Mouse (Mus musculus): ENCODE results near the gene Pdzd7.

Gene Pdzd7

DNA sequence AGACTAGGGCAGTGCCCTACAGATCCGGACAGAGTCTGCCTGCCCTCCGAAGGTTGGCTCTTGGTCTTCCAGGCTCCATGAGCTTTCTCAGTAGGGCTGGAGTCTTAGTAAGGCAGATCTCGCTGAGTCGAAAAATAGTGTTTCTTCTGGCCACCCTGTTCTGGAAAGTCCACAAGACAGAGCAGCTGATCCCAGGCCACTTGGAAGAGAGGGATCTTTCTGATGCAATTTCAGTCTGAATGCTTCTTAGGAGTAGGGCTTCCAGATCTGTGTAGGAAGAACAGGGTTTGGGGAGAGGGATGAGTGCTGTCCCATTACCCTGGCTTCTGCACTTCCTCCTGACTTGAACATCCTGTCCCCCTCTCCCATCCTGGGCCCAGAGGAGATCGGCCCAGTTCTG lies at the start of gene Pdzd7:
Gene Pdzd7, minus strand, starts transcription at position 67 of the 400 bp plus-strand sequence.
- DNase-seq: no peak

DNA sequence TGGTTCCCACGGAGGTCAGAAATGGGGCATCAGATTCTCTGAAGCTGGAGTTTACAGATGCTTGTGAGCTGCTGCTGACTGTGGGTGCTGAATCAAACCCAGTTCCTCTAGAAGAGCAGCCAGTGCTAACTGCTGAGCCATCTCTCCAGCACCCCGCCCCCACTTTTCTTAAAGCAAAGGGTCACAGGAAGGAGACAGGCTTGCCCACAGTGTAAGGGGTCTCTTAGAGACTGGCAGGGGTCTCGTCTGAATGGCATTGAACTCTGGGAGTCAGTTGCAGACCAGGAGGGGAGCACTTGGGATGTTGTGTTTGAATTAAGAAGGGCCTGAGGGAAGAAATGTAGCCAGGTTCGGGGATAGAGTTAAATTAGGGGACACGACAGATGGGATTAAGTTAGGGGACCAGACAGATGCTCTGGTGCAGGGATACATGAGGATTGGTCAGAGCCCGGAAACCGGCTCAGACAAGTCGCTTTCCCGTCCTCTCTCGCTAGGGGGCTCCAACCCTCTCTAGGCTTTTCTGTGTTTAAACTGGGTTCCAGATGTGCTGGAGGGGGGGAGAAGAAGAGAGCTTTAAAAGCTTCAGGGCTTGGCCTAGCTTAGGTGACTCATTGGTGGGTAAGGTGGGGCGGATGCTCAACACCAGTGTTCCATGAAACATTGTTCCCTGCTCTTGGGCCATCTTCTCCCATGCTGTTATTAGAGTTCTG lies 36.5 kb upstream of the Pdzd7 start:
- DNase-seq: peak; percentile 57 to 66

DNA sequence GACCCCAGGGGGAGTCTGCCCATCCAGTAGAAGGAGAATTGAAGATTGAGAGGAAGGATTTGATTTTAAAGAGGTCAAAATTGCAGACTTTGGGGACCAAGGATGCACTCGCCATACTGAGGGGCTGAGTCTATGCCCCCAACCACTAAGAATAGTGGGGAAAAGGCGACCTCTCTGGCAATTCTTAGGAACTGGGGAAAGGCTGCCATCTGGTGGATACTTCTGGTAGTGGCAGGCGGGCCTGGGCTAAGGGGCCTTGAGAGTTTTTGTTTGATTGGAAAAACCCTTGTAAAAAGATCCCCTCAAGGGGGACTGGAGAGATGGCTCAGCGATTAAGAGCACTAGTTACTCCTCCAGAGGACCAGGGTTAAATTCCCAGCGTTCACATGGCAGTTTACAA lies 35.8 kb upstream of the Pdzd7 start:
- DNase-seq: peak; percentile 62 to 74

DNA sequence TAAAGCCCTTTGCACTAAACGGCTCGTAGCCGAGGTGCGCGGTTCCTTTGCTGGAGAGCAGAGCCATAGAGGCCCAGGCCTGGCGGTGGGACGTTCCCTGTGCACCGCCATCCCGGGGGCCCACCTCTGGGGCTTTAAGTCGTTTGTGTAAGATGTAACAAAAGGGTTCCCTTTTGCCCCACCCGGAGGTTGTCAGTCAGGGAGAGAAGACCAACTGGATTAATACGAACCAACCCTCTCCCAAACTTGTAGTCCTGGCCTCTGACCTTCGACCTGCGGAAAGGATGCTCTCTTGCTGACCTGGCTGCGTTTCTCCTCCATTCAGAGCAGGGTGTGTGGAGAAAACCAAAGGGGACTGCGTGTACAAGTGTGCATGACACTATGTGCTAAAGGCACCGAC lies 35.2 kb upstream of the Pdzd7 start:
- no peak for DNase-seq

DNA sequence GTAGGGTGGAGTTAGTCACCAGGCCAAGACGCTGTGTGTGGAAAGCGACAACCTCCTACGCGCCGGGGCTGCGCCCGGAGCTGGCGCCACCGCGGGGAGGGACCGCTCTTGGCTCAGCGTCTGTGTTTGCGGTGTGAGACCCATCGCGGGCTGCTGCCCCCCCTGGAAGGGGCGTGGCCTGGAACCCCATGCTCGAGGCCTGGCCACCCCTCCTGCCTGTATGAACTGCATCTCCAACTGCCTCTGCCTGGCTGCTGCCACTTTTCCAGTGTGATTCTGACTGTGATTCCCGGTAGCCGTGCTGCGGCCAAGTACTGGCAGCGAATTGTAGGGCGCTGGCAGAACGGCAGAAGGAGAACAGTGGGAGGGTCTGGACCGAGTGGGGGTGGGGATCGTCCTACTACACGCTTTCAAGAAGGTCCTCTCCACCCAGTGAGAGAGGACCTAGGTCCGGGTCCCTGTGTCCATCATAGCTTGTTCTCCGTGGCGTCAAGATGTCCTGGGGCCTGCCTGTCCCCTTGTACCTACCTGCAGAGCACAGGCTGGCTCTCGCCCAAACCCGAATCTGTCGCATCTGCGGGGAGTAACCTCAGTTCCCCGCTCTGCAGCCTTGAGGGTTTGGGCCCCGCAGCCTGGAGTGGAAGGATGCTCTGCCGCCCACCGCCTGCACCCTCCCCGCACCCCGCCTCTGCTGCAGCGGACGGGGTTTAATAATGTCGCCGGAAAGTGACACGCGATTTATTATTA lies 34.4 kb upstream of the Pdzd7 start:
- DNase-seq: peak; percentile 61 to 72

DNA sequence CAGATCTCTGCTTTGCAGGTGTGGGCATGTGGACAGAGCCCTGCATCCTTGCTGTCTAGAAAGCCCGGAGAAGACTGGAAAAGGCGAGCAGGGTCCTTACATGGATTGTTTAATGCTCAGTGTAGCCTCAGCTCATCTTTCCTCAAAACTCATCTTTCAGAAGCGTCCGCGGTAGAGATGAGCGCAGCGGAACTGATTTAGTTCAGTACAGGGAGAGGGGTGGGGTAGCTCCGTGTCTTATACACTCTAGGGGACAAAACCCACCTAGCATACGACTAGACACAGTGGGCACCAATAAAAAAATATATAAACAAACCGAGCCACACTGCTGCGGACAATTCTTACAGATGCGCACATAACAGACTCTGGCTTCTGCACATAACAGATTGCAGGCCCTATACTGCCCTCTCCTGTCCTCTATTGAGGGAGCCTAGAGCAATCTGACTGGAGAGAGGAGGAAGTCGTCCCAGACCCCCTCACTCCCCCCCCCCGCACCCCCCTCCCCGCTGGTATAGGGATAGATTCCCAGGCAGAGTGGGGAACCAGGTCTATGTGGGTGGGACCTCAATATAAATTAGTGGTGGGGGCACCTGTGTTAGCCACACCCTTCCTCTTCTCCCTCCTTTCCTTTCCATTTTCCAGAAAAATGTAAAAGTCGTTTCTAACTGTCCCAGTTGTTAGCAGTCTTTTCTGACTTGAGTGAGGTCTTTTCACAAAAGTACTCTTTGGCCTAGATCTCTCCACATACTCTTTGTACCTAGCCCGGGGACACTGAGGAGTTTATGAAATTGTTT lies 33.7 kb upstream of the Pdzd7 start:
- DNase-seq: no peak

DNA sequence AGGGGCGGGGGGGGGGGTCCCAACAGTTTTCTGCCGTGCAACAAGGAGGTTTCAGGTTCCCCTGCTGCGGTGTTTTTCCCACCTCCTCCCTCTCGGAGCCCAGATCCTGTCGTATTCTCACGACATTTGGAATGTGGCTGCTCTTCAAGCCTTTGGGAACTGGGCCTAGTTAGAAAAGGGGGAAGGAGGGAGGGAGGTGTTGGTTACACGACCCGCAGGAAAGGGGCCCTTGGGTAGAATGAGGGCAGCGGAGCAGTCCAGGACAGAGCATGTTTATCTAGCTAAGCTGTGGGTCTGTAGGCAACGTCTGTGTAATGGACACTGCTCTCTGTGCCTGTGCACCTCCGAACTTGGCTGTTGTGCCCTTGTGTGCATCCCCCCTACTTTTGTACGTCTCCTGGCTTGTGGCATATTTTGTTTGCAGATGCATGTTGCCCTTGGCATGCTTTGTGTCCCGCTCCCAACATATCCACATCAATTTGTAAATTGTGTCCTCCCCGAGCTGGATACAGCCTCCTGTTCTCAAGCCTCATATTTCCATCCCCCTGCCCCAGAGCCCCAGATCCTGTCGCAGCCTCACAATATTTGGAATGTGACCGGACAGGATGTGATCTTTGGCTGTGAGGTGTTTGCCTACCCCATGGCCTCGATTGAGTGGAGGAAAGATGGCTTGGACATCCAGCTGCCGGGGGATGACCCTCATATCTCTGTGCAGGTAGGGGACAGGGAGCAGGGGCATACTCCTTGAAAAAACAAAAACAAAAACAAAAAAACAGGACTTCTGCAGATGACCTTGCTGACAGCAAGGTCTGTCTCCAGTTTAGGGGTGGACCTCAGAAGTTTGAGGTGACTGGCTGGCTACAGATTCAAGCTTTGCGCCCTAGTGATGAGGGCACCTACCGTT lies 32.5 kb upstream of the Pdzd7 start:
- no peak for DNase-seq

DNA sequence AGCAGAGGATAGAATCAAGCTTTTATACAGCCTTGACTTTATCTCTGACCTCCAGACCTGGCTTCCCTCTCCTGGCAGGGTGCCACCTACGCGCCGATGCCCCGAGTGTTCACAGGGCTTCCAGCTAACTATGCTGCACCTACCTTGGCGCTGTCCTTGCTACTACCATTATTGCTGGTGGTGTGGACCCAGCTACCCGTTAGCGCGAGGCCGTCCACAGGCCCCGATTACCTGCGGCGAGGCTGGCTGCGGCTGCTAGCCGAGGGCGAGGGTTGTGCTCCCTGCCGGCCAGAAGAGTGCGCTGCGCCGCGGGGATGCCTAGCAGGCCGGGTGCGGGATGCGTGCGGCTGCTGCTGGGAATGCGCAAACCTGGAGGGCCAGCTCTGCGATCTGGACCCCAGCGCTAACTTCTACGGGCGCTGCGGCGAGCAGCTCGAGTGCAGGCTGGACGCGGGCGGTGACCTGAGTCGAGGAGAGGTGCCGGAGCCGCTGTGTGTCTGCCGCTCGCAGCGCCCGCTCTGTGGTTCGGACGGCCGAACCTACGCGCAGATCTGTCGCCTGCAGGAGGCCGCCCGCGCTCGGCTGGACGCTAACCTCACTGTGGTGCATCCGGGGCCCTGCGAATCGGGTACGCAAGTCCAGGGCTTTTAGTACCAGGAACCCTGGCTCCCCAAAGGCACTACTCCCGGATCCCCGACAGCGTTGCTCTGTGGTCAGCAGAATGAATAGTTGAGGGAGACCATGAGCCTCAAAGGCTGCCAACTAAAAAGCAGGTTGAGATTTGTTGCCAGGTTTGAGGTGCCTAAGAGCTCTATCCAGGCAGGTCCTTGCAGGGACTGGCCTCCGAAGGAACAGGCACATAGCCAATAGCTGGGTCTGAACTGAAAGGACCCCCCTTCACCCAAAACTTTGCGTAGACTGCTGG lies 31.3 kb upstream of the Pdzd7 start:
- peak; percentile 42 to 53 for DNase-seq

DNA sequence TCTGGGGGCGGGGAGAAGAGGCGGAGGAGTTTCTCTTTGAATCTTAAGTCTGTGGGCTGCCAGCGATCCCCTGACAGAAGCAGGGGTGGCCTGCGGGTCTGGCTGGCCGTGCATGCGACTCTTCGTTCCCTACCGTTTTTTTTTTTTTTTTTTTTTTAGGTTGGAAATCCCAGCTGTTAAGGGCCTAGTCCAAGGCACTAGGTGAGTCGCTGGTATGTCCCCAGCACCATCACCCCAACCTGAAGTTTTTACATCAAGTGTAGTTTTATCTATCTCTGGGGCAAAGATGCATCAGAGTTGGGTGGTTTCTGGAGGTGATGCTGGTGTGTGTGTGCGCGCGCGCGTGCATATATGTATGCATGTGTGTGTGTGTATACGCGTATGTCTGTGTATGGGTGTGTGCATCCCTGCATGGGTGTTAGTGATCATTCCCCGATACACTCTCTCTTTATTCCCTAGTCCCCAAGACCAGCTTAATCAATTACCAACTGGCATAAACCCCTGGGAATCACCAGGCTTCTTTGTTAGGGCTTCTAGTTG lies 30.6 kb upstream of the Pdzd7 start:
- DNase-seq: no peak

DNA sequence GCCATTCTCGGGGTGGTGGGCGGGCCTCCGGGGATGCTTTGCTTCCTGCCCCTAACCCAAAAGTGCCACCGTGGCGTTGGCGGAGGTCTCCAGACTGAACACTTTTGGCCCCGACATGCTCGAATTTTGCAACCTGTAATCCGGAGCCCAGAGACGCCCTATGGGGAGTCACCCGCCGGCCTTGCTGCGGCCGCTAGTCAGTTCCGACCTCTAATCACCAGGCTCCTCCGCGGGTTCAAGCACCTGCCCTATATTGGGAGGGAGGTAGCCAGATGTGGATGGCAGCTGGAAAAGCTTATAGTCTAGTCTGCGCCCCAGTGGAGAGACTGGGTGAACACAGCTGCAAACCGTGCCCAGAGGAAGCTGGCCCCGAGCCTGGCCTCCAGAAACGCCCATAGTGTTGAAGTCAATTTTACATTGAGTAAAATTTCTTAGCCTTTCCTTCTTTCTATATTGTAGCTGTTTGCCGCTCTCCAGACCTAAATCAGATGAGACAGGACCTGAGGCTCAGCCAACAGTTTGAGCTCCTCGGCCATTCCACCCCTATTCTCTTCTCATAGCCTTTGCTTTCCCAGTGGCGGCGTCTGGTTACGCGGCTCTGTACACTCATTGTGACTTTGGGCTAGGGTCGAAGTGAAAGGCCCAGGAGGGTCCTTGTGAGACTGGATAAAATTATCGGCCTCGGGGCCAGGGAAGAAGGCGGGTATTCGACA lies 30.0 kb upstream of the Pdzd7 start:
- no peak for DNase-seq

DNA sequence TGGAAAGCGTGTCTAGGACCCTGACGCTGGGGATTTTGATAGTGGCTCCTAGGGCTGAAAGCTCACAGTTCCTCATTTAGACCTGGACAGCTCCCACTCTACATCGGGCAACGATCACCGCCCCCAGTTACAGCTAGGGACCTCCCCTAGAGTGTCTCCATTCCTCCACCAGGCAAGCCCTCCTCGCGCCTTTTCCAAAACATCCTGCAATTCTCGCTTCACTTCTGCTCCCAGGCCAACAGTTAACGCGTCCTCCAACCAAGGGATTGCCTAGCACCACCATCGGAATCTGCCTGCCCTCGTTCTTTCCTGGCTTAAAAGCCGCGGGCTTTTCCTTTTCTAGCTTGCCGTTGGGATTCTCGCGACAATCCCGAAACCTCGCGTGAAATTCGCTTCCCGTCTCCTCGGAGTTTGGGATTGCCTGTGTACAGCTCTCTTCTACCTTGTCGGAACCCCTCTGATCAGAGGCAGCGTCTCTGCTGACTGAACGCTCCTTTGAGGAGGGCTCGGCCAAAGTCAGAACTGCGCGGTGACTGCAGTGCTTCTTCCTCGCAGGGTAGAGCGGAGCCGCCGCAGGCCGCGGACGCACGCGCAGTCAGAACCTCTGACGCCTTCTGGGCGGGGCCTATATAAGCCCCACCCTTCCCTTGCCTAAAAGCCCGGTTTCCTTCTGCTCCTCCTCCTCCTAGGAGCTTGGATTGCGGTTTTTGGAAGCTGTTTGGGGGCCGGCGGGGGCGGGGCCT lies 29.2 kb upstream of the Pdzd7 start, which contains the start of gene Kazald1:
Gene Kazald1, plus strand, starts transcription at position 662 of the 743 bp plus-strand sequence.
- peak; percentile 91 for DNase-seq

DNA sequence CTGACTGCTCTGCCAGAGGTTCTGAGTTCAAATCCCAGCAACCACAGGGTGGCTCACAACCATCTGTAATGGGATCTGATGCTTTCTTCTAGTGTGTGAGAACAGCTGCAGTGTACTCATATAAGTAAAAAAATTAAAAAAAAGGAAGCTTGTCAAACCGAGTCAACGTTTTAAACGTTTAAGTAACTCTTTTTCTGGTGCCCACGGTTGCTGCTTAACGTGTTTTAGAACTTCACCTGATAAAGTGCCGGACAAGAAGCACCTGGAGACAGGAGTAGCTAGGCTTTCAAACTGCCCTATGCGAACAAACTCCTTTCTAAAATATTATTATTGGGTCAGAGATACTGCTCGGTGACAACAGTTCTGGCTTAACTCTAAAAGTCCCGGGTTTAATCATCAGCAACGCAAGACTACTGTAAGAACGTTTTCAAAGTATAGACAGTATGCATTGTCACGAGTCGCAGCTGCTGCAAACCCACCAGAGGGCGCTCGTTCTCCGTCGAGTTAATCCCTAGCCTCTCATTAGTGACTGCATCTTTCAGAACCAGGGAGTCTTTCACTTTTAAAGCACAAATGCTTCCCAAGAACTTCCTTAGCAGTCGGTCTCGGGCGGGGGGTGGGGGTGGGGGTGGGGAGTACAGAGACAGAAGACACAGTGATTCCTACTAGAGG lies 28.5 kb upstream of the Pdzd7 start:
- peak; percentile 83 to 86 for DNase-seq

DNA sequence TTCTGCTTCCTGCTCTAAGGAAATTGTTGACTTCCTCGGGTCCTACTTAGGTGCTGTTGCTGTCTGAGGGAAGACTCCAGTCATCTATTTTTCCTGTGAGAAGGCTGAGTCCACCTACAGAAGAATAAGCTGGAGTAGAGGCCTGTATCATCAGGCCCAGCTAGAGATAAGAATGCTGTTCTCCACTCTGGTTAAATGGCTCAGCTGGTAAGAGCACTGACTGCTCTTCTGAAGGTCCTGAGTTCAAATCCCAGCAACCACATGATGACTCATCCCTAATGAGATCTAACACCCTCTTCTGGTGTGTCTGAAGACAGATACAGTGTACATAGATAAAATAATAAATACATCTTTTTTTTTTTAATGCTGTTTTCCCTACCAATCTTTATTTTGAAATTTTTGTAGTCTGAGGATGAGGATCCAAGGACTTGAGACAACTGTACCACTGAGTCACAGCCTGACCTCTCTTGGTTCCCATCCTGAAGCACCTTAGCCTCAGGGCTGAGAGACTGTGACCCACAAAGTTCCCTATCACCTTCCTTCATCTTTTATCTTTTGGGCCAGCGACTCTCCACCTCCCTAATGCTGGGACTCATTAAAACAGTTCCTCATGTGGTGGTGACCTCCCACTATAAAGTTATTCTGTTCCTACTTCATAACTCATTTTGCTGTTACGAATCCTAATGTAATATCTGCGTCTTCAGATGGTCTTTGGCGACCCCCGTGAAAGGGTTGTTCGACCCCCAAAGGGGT lies 22.4 kb upstream of the Pdzd7 start:
- no peak for DNase-seq

DNA sequence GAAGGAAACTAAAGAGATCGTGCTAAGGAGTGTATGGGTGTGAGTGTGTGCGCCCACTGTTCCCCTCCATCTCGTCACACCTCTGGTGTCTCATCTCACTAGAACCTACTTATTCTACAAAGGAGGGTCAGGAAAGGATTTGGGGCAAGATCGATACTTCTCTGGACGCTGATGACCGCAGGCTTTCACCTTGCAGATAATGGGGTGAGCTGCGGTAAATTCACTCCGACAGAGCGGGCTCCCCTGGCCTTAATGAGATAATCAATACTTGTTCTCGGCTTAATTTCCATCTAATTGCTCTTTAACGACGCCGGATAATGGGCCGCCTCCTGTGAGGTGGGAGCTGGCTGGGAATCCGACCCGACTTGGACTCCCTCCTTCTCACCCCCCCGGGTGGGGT lies 21.7 kb upstream of the Pdzd7 start:
- DNase-seq: no peak

DNA sequence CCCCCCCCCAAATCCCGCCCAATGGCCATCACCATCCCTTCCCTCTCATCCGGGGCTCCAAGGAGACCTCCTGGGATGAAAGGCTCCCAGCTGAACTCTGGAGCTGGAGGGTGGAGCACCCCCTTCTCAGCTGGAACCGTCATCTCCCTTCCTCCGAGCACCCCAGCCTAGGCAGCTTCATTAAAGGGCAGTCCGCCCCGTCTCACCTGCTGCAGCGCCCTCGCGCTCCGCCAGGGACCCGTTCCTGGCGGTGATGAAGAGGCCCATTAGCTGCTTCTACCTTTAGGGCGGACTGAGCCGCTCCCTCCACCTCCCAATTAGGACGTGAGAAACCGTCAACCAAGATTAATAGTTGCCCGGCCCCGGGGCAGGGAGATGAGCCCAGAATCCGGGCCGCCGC lies 19.7 kb upstream of the Pdzd7 start:
- no peak for DNase-seq

DNA sequence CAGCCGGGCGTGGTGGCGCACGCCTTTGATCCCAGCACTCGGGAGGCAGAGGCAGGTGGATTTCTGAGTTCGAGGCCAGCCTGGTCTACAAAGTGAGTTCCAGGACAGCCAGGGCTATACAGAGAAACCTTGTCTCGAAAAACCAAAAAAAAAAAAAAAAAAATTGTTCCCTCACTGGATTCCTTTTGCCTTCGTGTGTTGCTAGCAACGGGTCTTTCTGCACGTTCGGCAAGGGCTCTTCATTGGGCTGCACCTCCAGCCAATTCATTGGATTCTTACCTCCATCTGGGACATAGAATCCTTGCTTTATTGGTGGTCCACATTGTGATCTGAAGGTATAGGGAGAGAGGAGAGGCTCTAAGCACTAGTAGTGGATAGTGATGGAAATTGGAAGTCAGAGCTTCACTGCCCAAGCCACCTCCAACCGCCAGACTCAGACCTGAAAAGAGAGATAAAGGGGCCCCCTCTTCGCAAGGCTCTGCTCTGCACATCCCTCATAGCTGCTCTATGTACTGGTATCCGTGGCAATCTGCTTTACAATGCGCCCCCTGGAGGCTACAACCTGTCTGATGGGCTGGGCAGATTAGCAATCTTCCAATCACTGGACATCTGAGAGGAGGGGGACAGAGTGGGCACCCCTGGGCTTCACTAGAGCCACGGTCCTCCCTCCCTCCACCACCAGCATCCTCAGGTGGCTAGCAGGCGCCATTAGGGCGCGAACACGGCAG lies 18.2 kb upstream of the Pdzd7 start:
- DNase-seq: peak; percentile 57 to 60

DNA sequence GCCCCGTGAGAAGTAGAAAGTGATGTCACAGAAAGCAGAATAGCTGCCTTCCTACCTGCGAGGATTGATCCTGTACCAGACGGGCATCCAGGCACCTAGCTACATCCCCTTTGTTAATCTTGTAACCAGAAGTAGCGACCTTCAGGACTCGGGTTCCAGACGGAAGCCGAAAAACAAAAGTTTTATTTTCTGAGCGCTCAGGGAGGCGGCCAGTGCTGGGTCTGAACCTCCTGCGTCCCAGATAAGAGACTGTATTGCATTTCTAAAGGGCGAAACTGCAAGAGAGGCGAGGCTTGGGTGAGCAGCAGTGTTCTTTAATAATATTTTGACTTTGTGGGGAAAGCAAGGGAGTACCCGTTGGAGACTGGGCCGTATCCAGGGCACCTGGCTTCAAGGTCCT lies 13.3 kb upstream of the Pdzd7 start:
- DNase-seq: no peak

Data from thymus, postnatal 36 days (tissue).